Mouse (Mus musculus) limb, embryonic 11.5 days (tissue): ENCODE data around the gene Kdm4b. TPM values are rescaled to one million over a fixed set of nuclear protein-coding genes. Genes with fewer than 3 reads are reported as not detected.

Experiments
- microRNA-seq: library from miRNA; unstranded; fragments of <30 nt; microRNA quantifications from one replicate; pipeline ENCODE4, GENCODE M21; 2016
- polyA plus RNA-seq: library from polyadenylated mRNA; unstranded; fragments of >200 nt; fragmentation: Nextera tagmentation; extraction: Ambion mirVana; gene quantifications from 2 replicates; pipeline ENCODE4 v1.2.1, GENCODE M21; 2014

Gene Kdm4b
- polyA plus RNA-seq, 1 experiment from 2014 or later, result 33.2 TPM

Small RNA genes within 50 kb of the gene (microRNA-seq; reads per million reads assigned to microRNA genes)
- gene Mir6977, result 1.2 reads per million

Other genes starting within 250 kb of the Kdm4b start
- 144 and 151 TPM in 2 replicates for gene Hdgfl2, start 246.4 kb upstream of the Kdm4b start, polyA plus RNA-seq
- gene Plin4, start 216.3 kb upstream of the Kdm4b start, polyA plus RNA-seq, result 0.09 TPM in 1 of 2 replicates, not detected in the other
- 0.16 and 0.43 TPM in 2 replicates for gene Plin5, start 208.5 kb upstream of the Kdm4b start, polyA plus RNA-seq
- gene Lrg1, start 204.1 kb upstream of the Kdm4b start, polyA plus RNA-seq, result 0.28 TPM in 1 of 2 replicates, not detected in the other
- gene Sema6b, start 185.7 kb upstream of the Kdm4b start, polyA plus RNA-seq, result 0.60 and 0.88 TPM in 2 replicates
- gene Tnfaip8l1, start 163.6 kb upstream of the Kdm4b start, polyA plus RNA-seq, result 8.2 and 9.2 TPM in 2 replicates
- gene Mydgf, start 142.1 kb upstream of the Kdm4b start, polyA plus RNA-seq, result 65.6 and 65.9 TPM in 2 replicates
- 34.3 and 37.0 TPM in 2 replicates for gene Dpp9, start 107.2 kb upstream of the Kdm4b start, polyA plus RNA-seq
- 12.5 and 12.8 TPM in 2 replicates for gene Fem1a, start 69.3 kb upstream of the Kdm4b start, polyA plus RNA-seq
- 3.2 and 3.8 TPM in 2 replicates for gene Ticam1, start 49.3 kb upstream of the Kdm4b start, polyA plus RNA-seq
- gene Plin3, start 33.2 kb upstream of the Kdm4b start, polyA plus RNA-seq, result 58.7 and 66.0 TPM in 2 replicates
- not detected in 2 replicates for gene Arrdc5, start 25.8 kb upstream of the Kdm4b start, polyA plus RNA-seq
- gene Uhrf1, start 22.7 kb upstream of the Kdm4b start, polyA plus RNA-seq, result 153 and 167 TPM in 2 replicates
- gene Ptprs, start 150.4 kb downstream of the Kdm4b start, polyA plus RNA-seq, result 82.5 and 86.2 TPM in 2 replicates
- gene Znrf4, start 186.4 kb downstream of the Kdm4b start, polyA plus RNA-seq, result not detected in 2 replicates
- gene Gm20219, start 228.3 kb downstream of the Kdm4b start, polyA plus RNA-seq, result 0.73 and 0.84 TPM in 2 replicates